Mouse (Mus musculus) myocyte (in vitro differentiated cells): ENCODE results near the gene Zfp36. TPM values are rescaled to one million over a fixed set of nuclear protein-coding genes. Genes with fewer than 3 reads are reported as not detected.

Source experiments
- H3K27me3 ChIP-seq: one replicate; pipeline ENCODE4 v1.6.1; 2011; ENCODE audit not compliant: control insufficient read depth, insufficient read depth, insufficient read length
- H3K36me3 ChIP-seq: one replicate; pipeline ENCODE4 v1.6.1; 2011; ENCODE audit not compliant: control insufficient read depth, insufficient read depth
- H3K4me2 ChIP-seq: one replicate; pipeline ENCODE4 v1.6.1; 2011; ENCODE audit warnings: low read depth, control low read depth
- H3K4me3 ChIP-seq: one replicate; pipeline ENCODE4 v1.5.1; 2011; ENCODE audit warnings: mild to moderate bottlenecking, control low read depth, moderate library complexity
- H3K79me2 ChIP-seq: one replicate; pipeline ENCODE4 v1.6.1; 2011; ENCODE audit not compliant: control insufficient read depth, insufficient read depth
- H3ac ChIP-seq: one replicate; pipeline ENCODE4 v1.6.1; 2011; ENCODE audit not compliant: control insufficient read depth, insufficient read length
- CEBPB ChIP-seq: IDR thresholded peaks from 2 replicates; pipeline ENCODE4 v1.6.1; 2011; ENCODE audit warnings: mild to moderate bottlenecking, moderate library complexity; ENCODE audit not compliant: poor library complexity, insufficient read depth, severe bottlenecking
- E2F4 ChIP-seq: IDR thresholded peaks from one replicate; pipeline ENCODE4 v1.6.1; 2011; ENCODE audit warnings: mild to moderate bottlenecking, control low read depth, moderate library complexity; ENCODE audit not compliant: insufficient read depth
- MAX ChIP-seq: IDR thresholded peaks from one replicate; pipeline ENCODE4 v1.6.1; 2011; ENCODE audit warnings: low read depth, mild to moderate bottlenecking, control low read depth
- MYOD1 ChIP-seq, 3 experiments: IDR thresholded peaks; one replicate each; pipeline ENCODE4 v1.6.1; 2011; ENCODE audit warnings: control low read depth in 2 of 3, low read depth in 2 of 3, mild to moderate bottlenecking in 2 of 3, moderate library complexity in 1 of 3; ENCODE audit not compliant: insufficient read length in 2 of 3, control insufficient read depth in 1 of 3
- MYOG ChIP-seq, 3 experiments: IDR thresholded peaks; one replicate each; pipeline ENCODE4 v1.6.1; 2011; ENCODE audit warnings: control low read depth in 2 of 3, low read depth in 2 of 3, mild to moderate bottlenecking in 2 of 3; ENCODE audit not compliant: insufficient read length in 2 of 3, control insufficient read depth in 1 of 3, insufficient read depth in 1 of 3
- POLR2A ChIP-seq: IDR thresholded peaks from one replicate; pipeline ENCODE4 v1.6.1; 2011; ENCODE audit warnings: low read depth, mild to moderate bottlenecking, control low read depth, moderate library complexity; ENCODE audit not compliant: insufficient read length
- POLR2AphosphoS2 ChIP-seq: IDR thresholded peaks from one replicate; pipeline ENCODE4 v1.6.1; 2011; ENCODE audit warnings: low read depth, control low read depth; ENCODE audit not compliant: insufficient read length
- REST ChIP-seq: IDR thresholded peaks from one replicate; pipeline ENCODE4 v1.6.1; 2011; ENCODE audit warnings: mild to moderate bottlenecking, control low read depth, moderate library complexity; ENCODE audit not compliant: insufficient read depth, insufficient read length
- SRF ChIP-seq: IDR thresholded peaks from one replicate; pipeline ENCODE4 v1.6.1; 2011; ENCODE audit warnings: low read depth; ENCODE audit not compliant: control insufficient read depth, insufficient read length
- TCF12 ChIP-seq: IDR thresholded peaks from one replicate; pipeline ENCODE4 v1.6.1; 2011; ENCODE audit warnings: mild to moderate bottlenecking, control low read depth; ENCODE audit not compliant: poor library complexity, insufficient read depth, severe bottlenecking
- TCF3 ChIP-seq: IDR thresholded peaks from one replicate; pipeline ENCODE4 v1.6.1; 2011; ENCODE audit warnings: low read depth, control low read depth; ENCODE audit not compliant: insufficient read length
- USF1 ChIP-seq: IDR thresholded peaks from one replicate; pipeline ENCODE4 v1.6.1; 2011; ENCODE audit warnings: low read depth, mild to moderate bottlenecking, control low read depth, moderate library complexity
- polyA plus RNA-seq: library from polyadenylated mRNA; unstranded; fragments of >200 nt; fragmentation: generic; extraction: Trizol; gene quantifications from one replicate; pipeline ENCODE4 v1.2.1, GENCODE M21; 2012; ENCODE audit warnings: missing spikeins

Zfp36 gene
- polyA plus RNA-seq, 1 experiment: 7.5 TPM

DNA sequence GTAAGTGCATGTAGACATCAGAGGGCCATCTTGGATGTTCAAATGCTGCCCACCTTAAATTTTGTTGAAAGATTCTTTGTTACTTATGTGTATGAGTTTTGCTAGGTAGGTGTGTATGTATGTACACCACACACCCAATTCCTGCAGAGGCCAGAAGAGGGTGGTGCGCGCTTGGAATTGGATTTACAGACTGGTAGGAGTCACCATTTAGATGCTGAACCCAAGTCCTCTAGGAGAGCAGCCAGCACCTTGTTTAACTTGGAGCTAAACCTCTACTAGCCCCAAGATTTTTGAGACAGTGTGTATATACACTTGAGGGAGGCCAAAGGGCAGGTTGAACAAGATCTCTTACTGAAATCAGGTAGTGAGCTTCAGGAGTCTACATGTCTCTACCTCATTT, 26.8 kb downstream of the Zfp36 start:
- H3ac ChIP-seq: no peak overlapping the region
- H3K4me2 ChIP-seq: no peak overlapping the region
- peaks cover 18% of the 10 kb centered on the region for H3K79me2 ChIP-seq
- no peaks in the 10 kb centered on the region for H3K27me3 ChIP-seq
- peaks cover 28% of the 10 kb centered on the region for H3K36me3 ChIP-seq
- TF ChIP-seq MAX: no peak
- no peak for TF ChIP-seq E2F4
- TF ChIP-seq CEBPB: no peak
- TF ChIP-seq POLR2AphosphoS2: no peak
- TF ChIP-seq TCF12: no peak
- TF ChIP-seq USF1: no peak
- TF ChIP-seq POLR2A: no peak
- no peak for TF ChIP-seq MYOG (IDR thresholded peaks at IDR 0.05; ENCODE audit: control insufficient read depth in 1 of 3, insufficient read depth in 1 of 3, insufficient read length in 2 of 3, low read depth in 2 of 3)
- TF ChIP-seq SRF: no peak
- no peak for TF ChIP-seq REST
- no peak for TF ChIP-seq MYOD1 (IDR thresholded peaks at IDR 0.05; ENCODE audit: control insufficient read depth in 1 of 3, insufficient read length in 2 of 3, low read depth in 2 of 3)
- H3K4me3 ChIP-seq: no peak overlapping the region

DNA sequence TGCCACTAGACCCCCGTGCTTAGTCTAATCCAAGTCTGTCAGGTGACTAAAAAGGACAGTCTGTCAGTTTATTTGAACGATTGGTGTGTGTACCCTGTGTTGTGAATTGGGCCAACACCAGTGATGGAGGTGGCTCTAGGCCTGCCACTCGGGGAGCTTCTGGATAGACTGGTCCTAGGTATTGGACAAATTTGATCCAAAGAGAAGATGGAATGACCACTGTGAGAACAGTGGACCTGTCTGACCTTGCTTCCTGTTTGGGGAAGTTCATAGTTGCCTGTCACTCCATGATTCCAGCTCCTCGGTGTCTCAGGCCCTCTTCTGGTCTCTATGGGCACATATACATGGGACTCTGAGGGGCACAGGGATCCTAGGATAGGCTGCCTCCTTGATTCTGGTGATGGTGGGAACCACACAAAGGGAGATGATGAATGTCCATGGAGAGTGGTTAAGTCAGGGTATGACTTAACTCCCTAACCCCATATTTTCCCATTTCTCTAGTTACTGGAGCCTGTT, 28.3 kb downstream of the Zfp36 start:
- Histone ChIP-seq H3K79me2 (peaks cover 18% of the 10 kb centered on the region), H3K4me2 (peak overlapping the region; percentile 71), H3ac (peak overlapping the region; percentile 23), H3K36me3 (peaks cover 28% of the 10 kb centered on the region), H3K4me3 (peak overlapping the region; percentile 97), H3K27me3 (no peaks in the 10 kb centered on the region)
- no peak for TF ChIP-seq USF1
- no peak for TF ChIP-seq REST
- TF ChIP-seq POLR2AphosphoS2: peak; percentile 25
- TF ChIP-seq E2F4: no peak
- no peak for TF ChIP-seq MAX
- TF ChIP-seq SRF: no peak
- TF ChIP-seq MYOG (IDR thresholded peaks at IDR 0.05; ENCODE audit: control insufficient read depth in 1 of 3, insufficient read depth in 1 of 3, insufficient read length in 2 of 3, low read depth in 2 of 3): no peak

DNA sequence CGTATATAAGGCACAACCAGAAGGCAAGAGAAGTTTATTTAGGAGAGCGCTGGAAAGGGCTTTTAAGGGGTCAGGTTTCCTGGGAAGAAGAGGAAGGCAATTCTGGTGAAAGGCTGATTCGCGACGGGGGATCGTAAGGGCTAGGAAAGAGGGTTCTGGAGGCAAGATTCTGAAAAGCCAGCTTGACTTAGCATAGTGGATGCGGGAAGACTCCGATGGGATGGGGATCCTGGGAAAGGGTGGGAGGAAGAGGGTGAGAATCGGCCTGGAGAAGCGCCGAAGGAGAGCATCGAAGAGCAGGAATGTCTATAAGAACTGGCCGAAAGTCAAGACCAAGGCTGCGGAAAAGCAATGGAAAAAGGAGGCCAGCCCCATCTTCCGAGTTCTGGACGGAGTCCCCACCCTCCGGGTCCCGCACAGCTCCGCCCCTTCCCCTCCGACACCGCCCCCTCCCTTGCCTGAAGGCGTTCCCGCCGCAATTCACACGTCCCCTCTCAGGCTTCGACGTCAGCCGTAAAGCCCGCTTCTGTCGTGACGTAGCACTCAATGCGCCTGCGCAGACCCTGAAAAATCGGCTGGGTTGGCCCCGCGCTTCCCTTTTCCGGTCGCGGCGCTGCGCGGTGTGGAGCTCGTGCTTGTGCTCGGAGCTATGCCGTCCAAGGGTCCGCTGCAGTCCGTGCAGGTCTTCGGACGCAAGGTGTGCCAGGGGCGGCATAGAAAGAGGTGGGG, 29.7 kb downstream of the Zfp36 start, which contains the start of gene Rps16:
Gene Rps16 (plus strand): TSS at position 498 of the 729 bp plus-strand sequence.
- H3K36me3 ChIP-seq: peaks cover 28% of the 10 kb centered on the region
- H3K4me2 ChIP-seq: peak within 1 kb of the TSS; percentile 78
- H3K4me3 ChIP-seq: peak within 1 kb of the TSS; percentile 97
- no peaks in the 10 kb centered on the region for H3K27me3 ChIP-seq
- peaks cover 18% of the 10 kb centered on the region for H3K79me2 ChIP-seq
- peak within 1 kb of the TSS; percentile 23 for H3ac ChIP-seq
- TF ChIP-seq TCF3 (no peak), MYOG (IDR thresholded peaks at IDR 0.05; ENCODE audit: control insufficient read depth in 1 of 3, insufficient read depth in 1 of 3, insufficient read length in 2 of 3, low read depth in 2 of 3) (no peak), POLR2AphosphoS2 (peak; percentile 48), USF1 (no peak), SRF (peak; percentile 57), POLR2A (peak; percentile 69), E2F4 (peak; percentile 48), REST (no peak), MAX (no peak)

DNA sequence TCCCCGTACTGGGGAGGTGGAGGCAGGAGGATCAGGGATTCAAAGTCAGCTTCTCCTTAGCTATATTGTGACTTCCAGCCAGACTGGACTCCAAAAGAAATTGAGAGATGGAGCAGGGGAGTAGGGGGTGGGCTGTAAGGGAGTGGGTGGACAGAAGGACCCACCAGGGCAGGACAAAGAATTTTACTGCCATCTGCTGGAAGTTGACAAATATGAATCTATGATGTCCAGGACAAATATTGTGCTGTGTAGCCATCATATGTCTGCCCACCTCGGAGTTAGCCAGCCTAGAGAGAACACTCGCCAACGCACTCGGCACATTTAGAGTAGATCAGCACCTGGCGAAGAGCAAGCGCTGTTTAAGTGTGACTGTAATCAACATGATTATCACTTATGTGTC, 31.5 kb downstream of the Zfp36 start:
- no peak overlapping the region for H3K4me2 ChIP-seq
- peaks cover 18% of the 10 kb centered on the region for H3K36me3 ChIP-seq
- H3ac ChIP-seq: no peak overlapping the region
- TF ChIP-seq CEBPB: no peak
- no peaks in the 10 kb centered on the region for H3K27me3 ChIP-seq
- H3K4me3 ChIP-seq: no peak overlapping the region
- peaks cover 18% of the 10 kb centered on the region for H3K79me2 ChIP-seq

DNA sequence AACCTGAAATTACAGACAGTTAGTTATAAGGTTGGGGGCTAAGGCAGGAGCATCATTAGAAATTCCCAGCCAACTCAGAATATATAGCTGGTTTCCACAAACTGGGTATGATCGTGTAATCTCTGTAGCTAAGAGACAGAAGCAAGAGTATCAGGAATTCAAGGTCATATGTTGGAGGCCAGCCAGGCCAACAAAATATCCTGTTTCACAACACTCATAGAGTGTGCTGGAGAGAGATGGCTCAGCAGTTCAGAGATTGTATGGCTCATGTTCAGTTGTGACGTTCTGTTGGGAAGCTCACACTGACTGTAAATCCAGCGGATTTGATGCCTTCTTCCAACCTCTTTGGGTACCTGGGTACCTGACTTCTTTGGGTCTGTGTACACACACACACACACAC, 32.3 kb downstream of the Zfp36 start:
- TF ChIP-seq POLR2A: no peak
- peaks cover 9% of the 10 kb centered on the region for H3K36me3 ChIP-seq
- peaks cover 18% of the 10 kb centered on the region for H3K79me2 ChIP-seq
- H3K4me2 ChIP-seq: no peak overlapping the region
- no peaks in the 10 kb centered on the region for H3K27me3 ChIP-seq
- no peak overlapping the region for H3ac ChIP-seq
- no peak overlapping the region for H3K4me3 ChIP-seq
